Mouse (Mus musculus): Measurements from ENCODE around the gene Gm7534. TPM values are rescaled to one million over a fixed set of nuclear protein-coding genes. Genes with fewer than 3 reads are reported as not detected.

Gene Gm7534
- total RNA-seq (2023) = not detected

GRCm38 (mm10) chr4:134202904-134203303, at the start of gene Gm7534:
TSS of gene Gm7534 (minus strand) at chr4:134203004.

GRCm38 (mm10) chr4:134246719-134247258, 44.0 kb upstream of the Gm7534 start, which contains the start of gene Gm30191:
TSS of gene Gm30191 (plus strand) at chr4:134246935.

GRCm38 (mm10) chr4:134245148-134245843, 42.5 kb upstream of the Gm7534 start, which contains the start of gene Zfp593:
TSS of gene Zfp593 (minus strand) at chr4:134245592.

GRCm38 (mm10) chr4:134243516-134244250, 40.9 kb upstream of the Gm7534 start, which contains the start of gene E130218I03Rik:
TSS of gene E130218I03Rik (plus strand) at chr4:134243662.

GRCm38 (mm10) chr4:134238279-134238651, 35.5 kb upstream of the Gm7534 start, which contains the start of gene Cnksr1:
TSS of gene Cnksr1 (minus strand) at chr4:134238399.

GRCm38 (mm10) chr4:134227194-134227593, 24.4 kb upstream of the Gm7534 start, which contains the start of gene Catsper4:
TSS of gene Catsper4 (minus strand) at chr4:134227383.

Other genes starting within 250 kb of the Gm7534 start
- 265 TPM for gene Hmgn2, start 234.4 kb downstream of the Gm7534 start, total RNA-seq (2023)
- 27.0 TPM for gene Dhdds, start 202.1 kb downstream of the Gm7534 start, total RNA-seq (2023)
- not detected for gene Lin28a, start 184.2 kb downstream of the Gm7534 start, total RNA-seq (2023)
- gene Zfp683, start 149.2 kb downstream of the Gm7534 start, total RNA-seq (2023) = 0.80 TPM
- gene Crybg2, start 142.2 kb downstream of the Gm7534 start, total RNA-seq (2023) = 13.0 TPM
- 1,000 TPM for gene Cd52, start 107.9 kb downstream of the Gm7534 start, total RNA-seq (2023)
- 69.4 TPM for gene Ubxn11, start 100.4 kb downstream of the Gm7534 start, total RNA-seq (2023)
- gene Sh3bgrl3, start 74.2 kb downstream of the Gm7534 start, total RNA-seq (2023) = 438 TPM
- gene Cep85, start 15.9 kb downstream of the Gm7534 start, total RNA-seq (2023) = 25.1 TPM
- gene Catsper4, start 24.4 kb upstream of the Gm7534 start, total RNA-seq (2023) = not detected
- 0.62 TPM for gene Cnksr1, start 35.4 kb upstream of the Gm7534 start, total RNA-seq (2023)
- gene E130218I03Rik, start 40.7 kb upstream of the Gm7534 start, total RNA-seq (2023) = not detected
- 23.0 TPM for gene Zfp593, start 42.6 kb upstream of the Gm7534 start, total RNA-seq (2023)
- not detected for gene Gm30191, start 43.9 kb upstream of the Gm7534 start, total RNA-seq (2023)
- gene Grrp1, start 51.1 kb upstream of the Gm7534 start, total RNA-seq (2023) = not detected
- gene Pdik1l, start 84.9 kb upstream of the Gm7534 start, total RNA-seq (2023) = 15.4 TPM
- not detected for gene Trim63, start 112.1 kb upstream of the Gm7534 start, total RNA-seq (2023)
- gene Slc30a2, start 140.2 kb upstream of the Gm7534 start, total RNA-seq (2023) = not detected
- 1.1 TPM for gene Extl1, start 180.8 kb upstream of the Gm7534 start, total RNA-seq (2023)
- 3.2 TPM for gene Pafah2, start 193.3 kb upstream of the Gm7534 start, total RNA-seq (2023)